Mouse (Mus musculus): Measurements from ENCODE around the gene Nav2.

- TF ChIP-seq CTCF (IDR thresholded peaks at IDR 0.05; ENCODE audit: low read depth) (no peak), EP300 (optimal IDR thresholded peaks at IDR 0.05) (no peak)
These were observed 268.2 kb downstream of the Nav2 start for GRCm38 (mm10) chr7:49176590-49177201.
